Mouse (Mus musculus) retina, embryonic 14.5 days (tissue): ENCODE measurements at regions not wholly inside any gene's neighbourhood (a gene's known extent, or its start where the extent isn't known, plus 50 kb on each side); places are given as distances from the start of the nearest gene placed in this dataset.

Source experiments
- DNase-seq: peaks from one replicate; pipeline ENCODE4 v3.0.0-alpha.2; 2015; ENCODE audit warnings: low spot score

GRCm38 (mm10) chr16:15052389-15052923, 146.1 kb downstream of the Efcab1 start:
- no peak for DNase-seq

DNA sequence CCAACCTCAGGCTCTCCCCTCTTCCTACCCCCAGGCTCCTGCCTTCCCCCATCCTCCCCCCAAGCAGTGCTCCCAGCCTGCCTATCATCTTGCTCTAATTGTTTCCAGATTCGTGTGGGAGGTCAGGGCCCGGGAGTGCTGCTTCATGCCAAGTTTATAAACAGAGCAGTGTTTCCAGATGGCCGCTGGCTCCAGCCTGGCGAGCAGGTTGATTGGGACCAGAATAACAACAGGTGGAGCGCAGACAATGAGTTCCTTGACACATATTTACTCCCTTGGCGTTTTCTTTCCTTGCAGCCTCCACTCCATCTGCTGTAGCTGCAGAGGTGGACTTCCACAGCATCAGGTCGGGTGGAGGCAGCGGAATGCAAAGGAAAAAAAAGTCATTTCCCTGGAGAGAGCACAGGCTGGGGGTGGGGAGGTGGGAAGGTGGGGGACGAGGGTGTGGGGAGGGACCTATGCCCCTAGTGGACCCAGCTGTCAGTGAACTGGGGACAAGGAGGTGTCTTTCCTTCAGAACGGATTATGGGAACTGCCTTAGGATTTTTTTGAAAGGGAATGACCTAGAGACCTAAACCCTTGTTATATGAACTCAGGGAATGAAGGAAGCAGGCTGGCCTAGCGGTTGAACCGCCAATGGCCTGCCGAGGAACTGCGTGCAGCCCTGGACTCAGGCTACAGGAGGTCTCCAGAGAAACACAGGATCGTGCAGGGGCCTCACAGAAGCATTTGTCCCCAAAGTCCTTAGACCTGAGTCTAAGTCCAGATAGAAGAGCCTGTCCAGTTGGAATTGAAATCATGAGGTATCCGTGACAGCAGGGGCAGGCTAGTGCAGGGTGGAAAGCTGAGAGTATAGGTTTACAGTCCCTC, 146.8 kb downstream of the Efcab1 start:
- DNase-seq = peak; percentile 75

- peak; percentile 71 for DNase-seq
Measured at GRCm38 (mm10) chr16:15053840-15054239, 147.4 kb downstream of the Efcab1 start.

DNA sequence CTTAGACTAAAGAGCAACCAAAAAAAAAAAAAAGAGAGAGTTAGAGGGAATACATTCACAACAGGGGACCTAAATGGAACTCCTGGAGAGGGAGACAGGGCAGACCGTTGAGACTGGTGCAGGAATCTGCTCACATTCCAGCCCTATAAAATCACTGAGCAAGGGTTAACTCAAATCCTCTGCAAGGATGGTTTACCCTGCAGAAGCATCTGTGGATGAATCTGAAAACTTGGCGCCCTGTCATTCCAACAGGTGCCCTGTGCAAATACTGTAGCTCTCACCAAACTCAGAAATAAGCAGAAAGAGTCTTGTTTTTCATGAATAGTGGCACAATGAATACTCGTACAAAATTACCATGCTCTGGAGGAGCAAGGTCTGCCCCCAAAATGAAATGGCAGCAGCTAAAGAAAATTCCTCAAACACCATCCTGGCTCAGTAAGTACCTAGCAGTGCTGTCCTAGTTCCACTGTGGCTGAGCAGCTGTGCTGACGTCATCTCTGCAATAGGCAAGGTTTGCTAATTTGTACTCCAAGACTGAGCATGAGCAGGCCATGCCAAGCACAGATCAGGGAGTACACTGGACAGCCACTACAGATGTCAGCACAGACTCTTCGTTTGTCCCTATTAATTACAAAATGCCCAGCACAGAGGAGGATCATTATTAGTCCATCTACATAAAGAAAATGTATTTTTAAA, 148.0 kb downstream of the Efcab1 start:
- peak; percentile 45 for DNase-seq

DNA sequence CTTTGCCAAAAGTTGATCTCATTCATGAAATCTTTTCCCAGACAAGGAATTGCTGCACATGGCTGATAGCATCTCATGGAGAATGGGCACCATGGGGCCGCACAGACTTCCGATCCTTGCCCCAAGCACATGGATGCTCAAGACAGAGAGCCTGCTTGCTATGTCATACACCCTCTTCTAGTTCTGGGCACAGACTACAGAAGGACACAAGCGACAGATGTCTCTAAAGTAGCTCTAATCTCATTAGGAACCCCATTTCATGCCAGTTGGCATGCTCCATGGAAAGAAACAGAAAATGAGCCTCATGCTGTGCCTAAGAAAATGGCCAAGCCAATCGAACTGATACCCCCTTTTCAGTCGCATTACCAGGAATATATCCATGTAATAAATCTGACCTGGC, 149.3 kb downstream of the Efcab1 start:
- DNase-seq = peak; percentile 36

- no peak for DNase-seq
Measured at GRCm38 (mm10) chr16:15070485-15070960, 164.1 kb downstream of the Efcab1 start.

DNA sequence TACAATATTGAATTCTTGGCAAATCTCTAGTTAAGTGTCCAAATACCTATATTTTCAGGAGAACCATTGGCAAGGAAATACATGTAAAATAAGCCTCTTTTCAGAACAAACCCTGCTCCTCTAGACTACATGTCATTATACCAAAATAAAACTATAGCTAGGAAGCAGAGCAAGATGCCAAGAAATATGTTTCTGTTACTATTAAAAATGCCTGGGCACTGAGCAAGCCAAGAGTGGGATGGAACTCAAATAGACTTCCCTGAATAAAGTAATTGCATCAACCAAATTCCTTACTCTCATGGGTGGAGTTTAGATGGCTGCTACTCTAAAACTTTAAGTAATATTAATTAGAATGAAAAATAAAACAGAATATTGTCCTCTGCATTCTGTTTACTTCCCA, 168.0 kb downstream of the Efcab1 start:
- no peak for DNase-seq

DNA sequence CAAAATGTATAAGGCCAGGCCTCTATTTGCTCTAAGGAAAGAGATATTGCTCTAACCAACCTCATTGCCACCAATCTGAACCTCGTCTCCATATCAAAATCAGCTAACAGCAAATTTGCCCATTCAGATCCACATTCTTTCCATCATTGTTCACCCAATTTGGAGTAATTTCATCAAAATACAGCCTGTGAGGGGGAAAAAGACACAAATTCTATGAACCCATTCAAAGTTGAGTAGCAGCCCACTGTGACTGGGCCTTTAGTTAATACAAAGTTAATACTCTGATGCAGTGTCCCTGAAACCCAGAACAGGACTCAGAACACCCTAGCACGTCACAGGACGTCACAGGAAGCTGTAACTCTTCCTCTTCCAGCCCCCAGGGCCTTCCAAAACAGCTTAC, 177.3 kb downstream of the Efcab1 start:
- DNase-seq = no peak

DNA sequence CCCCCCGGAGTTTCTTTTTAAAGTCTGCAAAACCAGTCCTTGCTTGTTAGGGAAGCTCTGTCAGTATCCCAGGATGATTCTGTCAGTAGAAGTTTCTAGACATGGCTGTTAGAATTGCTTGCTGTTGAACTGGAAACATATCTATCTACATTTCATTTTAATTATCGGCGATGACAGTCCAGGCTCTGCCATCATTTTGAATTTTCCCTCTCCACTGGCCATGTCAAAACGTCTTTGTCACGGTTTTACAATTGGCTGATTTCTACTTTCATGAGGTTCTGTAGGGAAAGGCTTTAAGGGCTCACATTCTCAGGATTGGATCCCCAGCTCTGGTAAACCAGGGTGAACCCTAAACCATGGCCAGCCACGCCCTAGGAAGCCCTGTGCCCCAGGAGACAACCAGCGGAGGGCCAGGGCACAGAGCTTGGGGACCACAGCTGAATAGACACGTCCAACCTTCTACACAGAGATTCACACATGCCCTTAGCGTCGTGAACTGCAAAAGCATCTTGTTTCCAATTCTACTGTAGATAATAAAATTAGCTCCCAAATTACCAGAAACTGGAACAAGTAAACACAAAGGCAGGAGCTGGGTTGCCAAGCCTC, 177.8 kb downstream of the Efcab1 start:
- DNase-seq = peak; percentile 48

GRCm38 (mm10) chr16:15084753-15085728, 178.6 kb downstream of the Efcab1 start:
- peak; percentile 61 for DNase-seq

DNA sequence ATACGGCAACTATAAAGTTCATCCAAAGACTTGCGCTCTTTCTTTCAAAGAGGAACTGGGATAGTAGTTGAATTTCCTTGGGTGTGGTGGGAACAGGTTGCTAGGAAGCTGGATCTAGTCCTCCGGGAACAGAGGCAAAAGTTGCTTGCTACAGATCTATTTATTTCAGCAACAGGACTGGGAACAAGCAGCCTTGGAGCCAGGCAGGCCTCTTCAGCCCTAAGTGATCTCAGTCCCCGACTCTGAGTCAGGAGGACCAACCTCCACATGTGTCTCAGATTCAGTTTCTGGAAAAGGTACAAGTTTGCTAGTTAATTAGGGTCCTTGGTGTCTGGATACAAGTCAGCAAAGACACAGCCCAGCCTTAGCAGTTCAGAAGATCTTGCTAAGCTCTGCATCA, 180.2 kb downstream of the Efcab1 start:
- no peak for DNase-seq

DNA sequence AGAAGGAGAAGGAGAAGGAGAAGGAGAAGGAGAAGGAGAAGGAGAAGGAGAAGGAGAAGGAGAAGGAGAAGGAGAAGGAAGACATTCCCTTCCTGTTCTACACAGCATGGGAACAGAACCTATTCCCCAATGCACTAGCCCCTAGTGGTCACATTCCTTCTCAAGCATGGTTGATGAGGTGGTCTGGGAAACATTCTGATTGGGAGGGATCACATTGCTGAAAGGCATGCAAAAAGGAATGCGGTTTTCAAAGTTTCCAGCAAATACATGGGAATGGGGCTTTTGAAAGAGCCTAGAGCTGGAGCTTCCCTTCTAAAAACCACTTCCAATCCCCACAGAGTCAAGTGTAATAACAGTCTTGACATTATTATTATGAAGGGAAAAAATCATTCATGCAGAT, 197.5 kb downstream of the Efcab1 start:
- DNase-seq = no peak

- DNase-seq = no peak
Measured at GRCm38 (mm10) chr16:15107234-15107633, 200.8 kb downstream of the Efcab1 start.

DNA sequence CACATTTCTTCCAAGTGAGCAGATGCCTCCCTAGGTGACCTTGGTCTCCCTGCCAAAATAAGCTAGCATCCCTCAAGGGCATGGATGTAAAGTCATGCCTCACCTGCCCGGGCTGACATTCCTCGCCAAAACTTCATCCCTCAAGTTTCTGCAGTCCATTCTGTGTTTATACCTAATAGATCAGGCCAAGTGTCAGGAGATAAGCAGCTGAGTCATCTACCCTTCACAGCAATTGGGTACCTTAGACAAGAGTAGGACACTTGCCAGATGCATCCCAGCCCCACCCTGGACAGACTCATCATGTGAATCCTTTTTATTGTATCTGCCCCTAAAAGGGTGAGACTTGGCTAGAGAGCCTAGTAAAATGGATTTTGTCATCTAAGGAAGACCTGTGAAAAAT, 204.1 kb upstream of the Gm21897 start:
- no peak for DNase-seq

DNA sequence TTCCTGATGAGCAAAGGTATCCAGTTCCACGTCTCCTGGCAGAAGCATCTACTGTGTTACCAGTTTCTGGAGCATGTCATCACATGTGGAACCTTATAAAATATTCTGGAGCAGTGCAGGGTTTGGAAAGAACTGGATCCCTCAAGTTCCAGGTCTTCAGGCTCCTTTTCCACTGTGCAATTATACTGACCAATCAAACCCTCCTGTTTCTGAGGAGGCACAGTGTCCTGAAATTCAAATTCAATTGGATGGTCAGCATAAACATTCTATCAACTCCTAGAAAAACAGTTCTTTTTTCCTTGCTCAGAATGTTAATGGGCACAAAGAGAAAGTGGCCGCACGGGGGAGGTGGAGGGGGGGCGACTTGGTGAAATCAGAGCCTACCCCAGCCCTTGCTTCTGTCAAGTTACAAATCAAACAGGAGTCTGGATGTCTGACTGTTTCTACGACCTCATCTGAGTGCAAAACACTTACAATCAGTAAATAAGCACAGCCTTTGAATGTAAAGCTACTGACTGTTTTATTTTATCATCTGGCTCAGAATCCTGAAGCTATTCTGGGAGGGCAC, 203.2 kb upstream of the Gm21897 start:
- no peak for DNase-seq

- no peak for DNase-seq
Measured at GRCm38 (mm10) chr16:15114574-15115230, 202.6 kb upstream of the Gm21897 start.

- no peak for DNase-seq
Measured at GRCm38 (mm10) chr16:15115386-15115785, 201.9 kb upstream of the Gm21897 start.

- DNase-seq = peak; percentile 53
Measured at GRCm38 (mm10) chr16:15119799-15120198, 197.5 kb upstream of the Gm21897 start.

- no peak for DNase-seq
Measured at GRCm38 (mm10) chr16:15128996-15129395, 188.3 kb upstream of the Gm21897 start.

- no peak for DNase-seq
Measured at GRCm38 (mm10) chr16:15129806-15130205, 187.5 kb upstream of the Gm21897 start.
